Mouse (Mus musculus): ENCODE data around the gene Cdkn2aipnl.

DNA sequence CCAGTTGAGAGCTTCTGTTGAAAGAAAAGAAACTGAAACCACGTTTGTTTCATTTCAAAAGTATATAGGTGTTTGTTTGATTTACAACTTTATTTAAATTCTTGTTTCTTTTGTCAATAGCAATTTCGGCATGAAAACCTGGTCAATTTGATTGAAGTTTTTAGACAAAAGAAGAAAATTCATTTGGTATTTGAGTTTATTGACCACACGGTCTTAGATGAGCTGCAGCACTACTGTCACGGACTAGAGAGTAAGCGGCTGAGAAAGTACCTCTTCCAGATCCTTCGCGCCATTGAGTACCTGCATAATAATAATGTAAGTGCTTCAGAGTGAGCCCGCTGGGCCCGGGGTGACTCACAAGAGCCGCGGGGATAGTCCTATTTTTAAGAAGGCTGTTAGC lies 43.5 kb downstream of the Cdkn2aipnl start:
- no peak for TF ChIP-seq CTCF (IDR thresholded peaks at IDR 0.05; ENCODE audit: low read depth)
- no peak for TF ChIP-seq EP300 (IDR thresholded peaks at IDR 0.05; ENCODE audit: low read depth)
